Mouse (Mus musculus) right cerebral cortex, adult 18-20 months (tissue): Measurements from ENCODE around the gene Smim6.

Experiments used
- DNase-seq: peaks from one replicate; pipeline ENCODE4 v3.0.0; 2022; ENCODE audit warnings: mixed read lengths

Gene Smim6

GRCm38 (mm10) chr11:115945247-115945646 lies 33.4 kb downstream of the Smim6 start:
- DNase-seq = no peak

GRCm38 (mm10) chr11:115946221-115946828 lies 34.5 kb downstream of the Smim6 start:
- DNase-seq = no peak

- no peak for DNase-seq
Measured at GRCm38 (mm10) chr11:115948316-115948715, 36.5 kb downstream of the Smim6 start.

- no peak for DNase-seq
Measured at GRCm38 (mm10) chr11:115950719-115951118, 38.9 kb downstream of the Smim6 start.

- no peak for DNase-seq
Measured at GRCm38 (mm10) chr11:115954712-115955111, 42.9 kb downstream of the Smim6 start.

- no peak for DNase-seq
Measured at GRCm38 (mm10) chr11:115955195-115955858, 43.5 kb downstream of the Smim6 start.

GRCm38 (mm10) chr11:115956453-115956852 lies 44.6 kb downstream of the Smim6 start:
- no peak for DNase-seq

- no peak for DNase-seq
Measured at GRCm38 (mm10) chr11:115957971-115958370, 46.2 kb downstream of the Smim6 start.

GRCm38 (mm10) chr11:115959018-115959417 lies 47.2 kb downstream of the Smim6 start:
- DNase-seq = no peak

GRCm38 (mm10) chr11:115962651-115963412 lies 51.0 kb downstream of the Smim6 start:
- no peak for DNase-seq
